Mouse (Mus musculus): ENCODE measurements at regions not wholly inside any gene's neighbourhood (a gene's known extent, or its start where the extent isn't known, plus 50 kb on each side); places are given as distances from the start of the nearest gene placed in this dataset.

DNA sequence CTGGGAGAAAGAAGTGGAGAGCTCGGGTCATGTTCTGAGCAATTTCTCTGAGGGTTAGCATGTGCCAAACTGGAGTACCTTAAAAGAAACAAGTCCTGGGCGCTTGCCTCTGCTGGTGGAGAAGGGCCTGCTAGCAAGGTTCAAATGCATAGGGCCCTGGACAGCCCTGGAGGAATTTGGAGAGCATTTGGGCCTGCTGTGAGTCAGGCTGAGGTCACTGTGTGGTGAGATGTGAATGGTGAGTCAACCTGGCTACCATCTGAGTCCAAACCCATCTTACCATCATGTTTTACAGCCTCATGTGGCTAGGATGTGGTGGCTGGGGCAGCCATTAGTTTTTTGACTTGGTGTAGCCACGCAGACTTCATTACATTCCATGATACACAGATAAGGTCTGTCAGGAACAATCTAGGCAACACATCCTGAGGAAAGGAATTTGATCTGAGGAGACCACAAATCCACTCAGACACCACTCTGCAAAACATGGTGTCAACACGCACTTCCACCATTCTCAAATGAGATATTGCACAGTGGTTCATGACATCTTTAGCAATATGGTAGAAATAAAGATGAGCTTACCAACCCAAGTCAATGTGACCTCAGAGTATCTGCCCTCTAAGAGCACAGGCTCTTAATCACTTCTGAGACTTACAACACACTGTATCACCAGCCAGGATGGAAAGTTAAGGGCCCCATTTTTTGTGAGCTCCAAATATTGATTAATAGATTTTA is 83.1 kb downstream of the Thbs2 start:
- H3K27me3 ChIP-seq (ENCODE audit: insufficient read depth, low read length): no peaks in the 10 kb centered on the region
- 74% methylated on average over 4 of the region's 4 CpGs for WGBS (ENCODE audit: insufficient replicate concordance)
- H3K27ac ChIP-seq (ENCODE audit: low read depth): no peak overlapping the region
- ATAC-seq (no peak), DNase-seq (no peak)
- TF ChIP-seq EP300 (IDR thresholded peaks at IDR 0.05; ENCODE audit: low read depth) (no peak), CTCF (IDR thresholded peaks at IDR 0.05; ENCODE audit: low read depth) (no peak)
- H3K36me3 ChIP-seq (replicated peaks; ENCODE audit: insufficient read depth, low read length): no peaks in the 10 kb centered on the region
- no peak overlapping the region for H3K4me3 ChIP-seq (ENCODE audit: low read depth, low read length)
- H3K9me3 ChIP-seq (ENCODE audit: low read length): no peaks in the 10 kb centered on the region
- no peaks in the 10 kb centered on the region for H3K4me1 ChIP-seq (ENCODE audit: insufficient read depth)
- H3K4me2 ChIP-seq (ENCODE audit: low read depth, low read length): no peak overlapping the region
- no peak overlapping the region for H3K9ac ChIP-seq (replicated peaks)

- Histone ChIP-seq H3K9me3 (ENCODE audit: low read length) (no peaks in the 10 kb centered on the region), H3K4me2 (ENCODE audit: low read depth, low read length) (no peak overlapping the region), H3K4me1 (ENCODE audit: insufficient read depth) (no peaks in the 10 kb centered on the region), H3K27ac (ENCODE audit: low read depth) (no peak overlapping the region), H3K27me3 (ENCODE audit: insufficient read depth, low read length) (no peaks in the 10 kb centered on the region), H3K36me3 (replicated peaks; ENCODE audit: insufficient read depth, low read length) (no peaks in the 10 kb centered on the region), H3K9ac (replicated peaks) (no peak overlapping the region), H3K4me3 (ENCODE audit: low read depth, low read length) (no peak overlapping the region)
- TF ChIP-seq EP300 (IDR thresholded peaks at IDR 0.05; ENCODE audit: low read depth) (no peak), CTCF (IDR thresholded peaks at IDR 0.05; ENCODE audit: low read depth) (no peak)
- ATAC-seq (no peak), DNase-seq (no peak)
- 75% methylated on average over 4 of the region's 4 CpGs for WGBS (ENCODE audit: insufficient replicate concordance)
These were observed 85.2 kb downstream of the Thbs2 start for GRCm38 (mm10) chr17:14608845-14609244.

DNA sequence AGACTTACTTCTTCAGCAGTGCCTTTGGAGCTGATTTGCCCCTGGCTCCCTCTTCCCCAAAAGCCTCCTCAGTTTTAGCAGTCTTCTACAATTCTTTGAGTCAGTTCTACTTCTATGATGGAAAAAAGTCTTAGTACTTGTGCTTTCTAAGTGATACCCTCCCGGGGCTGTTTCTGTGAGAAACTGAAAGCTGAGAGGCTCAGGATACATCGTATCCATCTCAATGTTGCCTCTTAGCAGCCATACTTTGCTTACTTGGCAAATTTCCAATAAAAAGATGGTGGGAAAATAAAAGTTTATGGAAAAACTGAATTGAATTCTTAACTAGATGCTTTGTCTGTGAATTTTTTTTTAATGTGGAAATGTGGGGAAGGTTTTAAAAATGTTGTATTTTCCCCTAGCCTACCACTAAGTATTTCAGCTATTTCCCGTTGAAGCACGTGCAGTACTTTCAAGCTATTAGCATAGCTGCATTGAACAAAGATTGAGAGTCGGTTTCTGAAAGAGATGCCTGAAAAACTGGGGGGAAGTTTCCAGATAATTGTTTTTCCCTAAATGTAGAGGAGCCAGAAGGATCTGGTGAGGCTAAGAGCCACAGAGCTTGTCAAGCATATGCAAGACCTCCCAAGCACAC is 87.6 kb downstream of the Thbs2 start:
- Histone ChIP-seq H3K27ac (ENCODE audit: low read depth) (no peak overlapping the region), H3K9me3 (ENCODE audit: low read length) (no peaks in the 10 kb centered on the region), H3K9ac (replicated peaks) (no peak overlapping the region), H3K27me3 (ENCODE audit: insufficient read depth, low read length) (no peaks in the 10 kb centered on the region), H3K36me3 (replicated peaks; ENCODE audit: insufficient read depth, low read length) (no peaks in the 10 kb centered on the region), H3K4me3 (ENCODE audit: low read depth, low read length) (no peak overlapping the region), H3K4me2 (ENCODE audit: low read depth, low read length) (no peak overlapping the region), H3K4me1 (ENCODE audit: insufficient read depth) (no peaks in the 10 kb centered on the region)
- DNase-seq: no peak
- 63% methylated on average over 5 of the region's 5 CpGs for WGBS (ENCODE audit: insufficient replicate concordance)
- TF ChIP-seq CTCF (IDR thresholded peaks at IDR 0.05; ENCODE audit: low read depth) (no peak), EP300 (IDR thresholded peaks at IDR 0.05; ENCODE audit: low read depth) (no peak)
- ATAC-seq: no peak

DNA sequence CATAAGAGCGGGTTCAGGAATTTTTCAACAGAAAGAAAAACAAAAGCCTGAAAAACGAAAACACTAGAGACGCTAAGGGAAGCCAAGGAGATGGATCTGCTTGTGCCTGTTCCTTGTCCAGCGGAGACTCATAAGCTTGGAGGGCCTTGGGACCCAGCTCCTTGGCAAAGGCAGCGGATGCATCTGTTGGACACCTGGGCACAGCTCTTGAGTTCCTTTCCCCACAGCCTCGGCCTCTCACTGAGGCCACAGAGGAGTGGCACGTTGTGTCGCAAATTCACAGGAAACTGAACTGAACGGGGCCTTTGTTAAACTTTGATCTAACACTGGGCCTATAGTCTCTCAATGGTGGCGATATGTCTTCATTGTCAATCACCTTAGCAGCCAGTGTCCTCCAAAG is 94.4 kb downstream of the Thbs2 start:
- no peak overlapping the region for H3K4me2 ChIP-seq (ENCODE audit: low read depth, low read length)
- no peak for TF ChIP-seq CTCF (IDR thresholded peaks at IDR 0.05; ENCODE audit: low read depth)
- TF ChIP-seq EP300 (IDR thresholded peaks at IDR 0.05; ENCODE audit: low read depth): no peak
- no peak overlapping the region for H3K9ac ChIP-seq (replicated peaks)
- H3K27ac ChIP-seq (ENCODE audit: low read depth): no peak overlapping the region
- H3K9me3 ChIP-seq (ENCODE audit: low read length): no peaks in the 10 kb centered on the region
- no peak for DNase-seq
- H3K4me1 ChIP-seq (ENCODE audit: insufficient read depth): no peaks in the 10 kb centered on the region
- H3K4me3 ChIP-seq (ENCODE audit: low read depth, low read length): no peak overlapping the region
- no peak for ATAC-seq
- no peaks in the 10 kb centered on the region for H3K36me3 ChIP-seq (replicated peaks; ENCODE audit: insufficient read depth, low read length)
- 75% methylated on average over 10 of the region's 10 CpGs for WGBS (ENCODE audit: insufficient replicate concordance)
- no peaks in the 10 kb centered on the region for H3K27me3 ChIP-seq (ENCODE audit: insufficient read depth, low read length)

DNA sequence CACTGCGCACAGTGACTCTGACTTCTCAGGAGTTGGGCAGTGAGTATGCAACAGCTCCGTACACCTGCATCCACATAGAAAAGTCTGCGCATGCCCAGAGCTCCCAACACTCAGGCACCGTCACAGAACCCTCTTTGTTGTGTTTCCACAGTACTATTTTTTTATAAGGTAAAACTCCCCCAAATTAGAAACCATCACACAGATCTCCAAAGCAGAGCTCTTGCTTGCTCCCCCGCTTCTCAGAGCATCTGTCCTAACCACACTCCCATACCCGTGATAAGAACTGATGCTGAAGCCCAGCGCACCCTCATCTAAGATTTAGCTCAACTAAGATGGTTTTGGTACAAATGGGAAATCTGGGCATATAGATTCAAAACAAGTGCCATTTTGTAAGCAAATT is 97.6 kb downstream of the Thbs2 start:
- Histone ChIP-seq H3K4me3 (ENCODE audit: low read depth, low read length) (no peak overlapping the region), H3K27ac (ENCODE audit: low read depth) (no peak overlapping the region), H3K9me3 (ENCODE audit: low read length) (no peaks in the 10 kb centered on the region), H3K4me2 (ENCODE audit: low read depth, low read length) (no peak overlapping the region), H3K36me3 (replicated peaks; ENCODE audit: insufficient read depth, low read length) (no peaks in the 10 kb centered on the region), H3K27me3 (ENCODE audit: insufficient read depth, low read length) (no peaks in the 10 kb centered on the region), H3K4me1 (ENCODE audit: insufficient read depth) (no peaks in the 10 kb centered on the region), H3K9ac (replicated peaks) (no peak overlapping the region)
- no peak for TF ChIP-seq CTCF (IDR thresholded peaks at IDR 0.05; ENCODE audit: low read depth)
- TF ChIP-seq EP300 (IDR thresholded peaks at IDR 0.05; ENCODE audit: low read depth): no peak
- ATAC-seq (no peak), DNase-seq (no peak)
- WGBS (ENCODE audit: insufficient replicate concordance): 83% methylated on average over 7 of the region's 7 CpGs

DNA sequence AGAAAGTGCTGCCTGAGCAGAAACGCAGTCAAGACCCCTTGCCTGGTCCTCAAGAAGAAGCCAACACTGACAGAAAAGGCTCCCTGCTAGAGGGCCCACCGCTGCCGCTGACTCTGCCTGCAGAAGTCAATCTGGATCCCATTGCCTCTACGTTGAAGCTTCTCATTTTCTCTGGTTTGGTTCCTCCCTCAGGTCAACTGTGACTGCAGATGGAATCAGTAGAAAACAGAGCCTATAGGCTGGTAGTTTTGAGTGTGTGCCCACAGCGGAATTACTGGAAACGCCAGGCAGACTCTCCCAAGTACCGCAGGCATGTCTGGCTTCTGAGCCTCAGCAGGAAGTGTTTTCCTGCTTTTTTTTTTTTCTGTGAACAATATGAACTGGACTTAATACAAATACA is 98.5 kb downstream of the Thbs2 start:
- H3K4me2 ChIP-seq (ENCODE audit: low read depth, low read length): no peak overlapping the region
- H3K9ac ChIP-seq (replicated peaks): no peak overlapping the region
- no peak overlapping the region for H3K27ac ChIP-seq (ENCODE audit: low read depth)
- H3K4me3 ChIP-seq (ENCODE audit: low read depth, low read length): no peak overlapping the region
- no peaks in the 10 kb centered on the region for H3K9me3 ChIP-seq (ENCODE audit: low read length)
- DNase-seq (no peak), ATAC-seq (no peak)
- no peaks in the 10 kb centered on the region for H3K36me3 ChIP-seq (replicated peaks; ENCODE audit: insufficient read depth, low read length)
- WGBS (ENCODE audit: insufficient replicate concordance): 48% methylated on average over 7 of the region's 7 CpGs
- no peaks in the 10 kb centered on the region for H3K4me1 ChIP-seq (ENCODE audit: insufficient read depth)
- no peak for TF ChIP-seq EP300 (IDR thresholded peaks at IDR 0.05; ENCODE audit: low read depth)
- TF ChIP-seq CTCF (IDR thresholded peaks at IDR 0.05; ENCODE audit: low read depth): no peak
- no peaks in the 10 kb centered on the region for H3K27me3 ChIP-seq (ENCODE audit: insufficient read depth, low read length)

All from liver, postnatal 0 days (tissue).